Mouse (Mus musculus): ENCODE data around the gene Kirrel. TPM values are rescaled to one million over a fixed set of nuclear protein-coding genes. Genes with fewer than 3 reads are reported as not detected.

Gene Kirrel
- polyA plus RNA-seq, 1 experiment, result 19.6 TPM

GRCm38 (mm10) chr3:87079301-87079700 lies 95.2 kb downstream of the Kirrel start:
- DNase-seq (ENCODE audit: low read depth), result no peak

GRCm38 (mm10) chr3:87077681-87078080 lies 96.9 kb downstream of the Kirrel start:
- DNase-seq (ENCODE audit: low read depth), result no peak

DNA sequence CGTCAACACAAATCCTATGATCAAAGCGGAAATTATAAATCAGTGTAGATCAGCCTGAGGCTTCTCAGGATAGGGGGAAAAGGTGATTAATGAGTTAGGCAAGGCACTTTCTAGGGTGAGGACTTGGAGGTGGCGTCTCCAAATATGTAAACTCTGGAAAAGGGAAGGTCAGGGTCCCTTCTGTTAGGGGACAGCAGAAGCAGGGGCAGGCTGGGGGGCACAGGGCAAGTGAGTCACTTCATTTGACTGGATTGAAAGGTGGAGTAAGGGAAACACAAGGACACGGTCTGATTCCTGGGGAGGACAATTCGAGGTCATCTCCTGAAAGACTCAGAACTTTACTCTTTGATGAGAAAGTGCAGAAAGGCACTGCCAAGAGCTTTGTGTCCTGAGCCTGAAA lies 97.6 kb downstream of the Kirrel start:
- no peak for DNase-seq (ENCODE audit: low read depth)

- DNase-seq (ENCODE audit: low read depth), result no peak
Observed at GRCm38 (mm10) chr3:87076161-87076560, 98.4 kb downstream of the Kirrel start.

GRCm38 (mm10) chr3:87072612-87073515 lies 101.7 kb downstream of the Kirrel start:
- no peak for DNase-seq (ENCODE audit: low read depth)

DNA sequence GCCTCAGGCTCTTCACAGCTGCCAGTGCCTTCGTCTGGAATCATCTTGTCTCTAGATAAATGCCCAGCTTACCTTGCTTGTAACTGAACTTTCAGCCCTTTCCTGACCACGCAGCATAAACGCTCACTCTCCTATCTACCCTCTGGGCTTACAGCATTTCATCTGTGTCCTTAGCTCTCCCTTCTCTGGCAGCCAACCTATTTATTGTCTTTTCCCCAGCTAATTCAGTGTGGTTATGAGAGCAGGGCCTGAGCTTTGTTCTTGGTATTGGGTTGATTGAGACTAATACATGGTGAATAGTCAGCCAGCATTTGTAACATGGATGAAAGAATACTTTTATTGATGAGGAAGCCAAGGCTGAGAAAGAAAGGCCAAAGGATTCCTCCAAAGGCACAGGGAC lies 102.4 kb downstream of the Kirrel start:
- DNase-seq (ENCODE audit: low read depth), result no peak

DNA sequence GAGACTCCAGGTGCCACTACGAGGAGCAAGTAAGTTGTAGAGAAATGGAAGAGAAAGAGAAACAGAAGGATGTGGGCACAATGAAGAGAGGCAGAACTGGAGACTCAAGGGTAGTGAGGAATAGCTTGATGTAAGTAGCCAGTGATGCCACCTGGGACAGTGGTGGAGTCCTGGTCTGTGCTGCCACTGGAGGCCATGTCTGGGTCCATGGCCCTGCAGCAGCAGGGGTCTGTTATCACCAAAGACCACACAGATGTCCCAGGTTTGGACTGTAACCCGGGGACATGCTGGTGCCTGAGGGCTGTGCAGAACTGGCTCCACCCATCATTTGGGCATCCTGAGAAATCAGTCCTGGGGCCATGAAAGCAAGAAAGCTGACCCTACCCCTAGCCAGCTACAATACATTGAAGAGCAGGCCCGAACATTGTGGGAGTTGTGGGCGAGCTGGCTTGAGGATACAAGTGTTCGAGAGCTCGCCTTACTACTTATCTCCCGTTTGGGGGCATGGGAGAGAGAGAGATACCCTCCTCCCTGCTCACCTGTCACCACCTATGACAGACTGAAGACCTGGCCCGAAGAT lies 107.1 kb downstream of the Kirrel start:
- no peak for DNase-seq (ENCODE audit: low read depth)

GRCm38 (mm10) chr3:87053939-87054338 lies 120.6 kb downstream of the Kirrel start:
- DNase-seq (ENCODE audit: low read depth), result no peak

DNA sequence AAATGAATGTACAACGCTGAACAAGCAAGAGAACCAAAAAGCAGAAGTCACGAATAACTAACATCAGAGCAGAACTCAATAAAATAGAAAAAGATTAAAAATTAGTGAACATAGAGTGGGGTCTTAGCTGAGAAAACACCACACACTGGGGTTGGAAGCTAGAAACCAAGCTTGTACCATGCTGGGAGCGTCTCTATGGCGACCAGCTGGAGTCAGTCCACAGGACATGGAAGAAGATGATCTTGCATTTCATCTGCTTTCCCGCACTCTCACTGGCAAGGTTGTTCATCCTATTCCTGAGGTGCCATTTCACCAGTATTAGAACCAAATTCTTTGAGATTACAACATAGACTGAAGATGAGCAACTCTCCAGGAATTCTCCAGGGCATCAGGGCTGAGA lies 126.7 kb downstream of the Kirrel start:
- DNase-seq (ENCODE audit: low read depth), result no peak

- no peak for DNase-seq (ENCODE audit: low read depth)
Observed at GRCm38 (mm10) chr3:87041733-87042132, 132.8 kb downstream of the Kirrel start.

- DNase-seq (ENCODE audit: low read depth), result no peak
Observed at GRCm38 (mm10) chr3:87038500-87038899, 136.0 kb downstream of the Kirrel start.

DNA sequence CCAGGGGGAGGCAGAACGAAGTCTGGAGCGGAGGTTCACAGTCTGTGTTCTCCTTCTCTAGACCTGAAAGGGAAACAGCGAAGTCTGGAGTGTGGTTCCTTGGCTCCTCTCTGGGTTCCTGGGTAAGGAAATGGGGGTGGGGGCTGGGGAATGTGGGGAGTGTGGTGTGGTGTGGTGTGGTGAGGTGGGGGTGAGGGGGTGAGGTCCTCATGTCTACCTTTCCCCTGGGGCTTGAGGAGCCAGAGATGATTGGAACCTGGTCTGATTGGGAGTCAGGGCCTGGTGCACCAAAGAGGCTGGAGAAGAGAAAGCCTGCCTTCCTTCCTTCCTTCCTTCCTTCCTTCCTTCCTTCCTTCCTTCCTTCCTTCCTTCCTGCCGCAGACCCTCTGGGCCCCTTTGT lies 140.5 kb downstream of the Kirrel start:
- DNase-seq (ENCODE audit: low read depth), result no peak

- no peak for DNase-seq (ENCODE audit: low read depth)
Observed at GRCm38 (mm10) chr3:87033357-87033756, 141.2 kb downstream of the Kirrel start.

DNA sequence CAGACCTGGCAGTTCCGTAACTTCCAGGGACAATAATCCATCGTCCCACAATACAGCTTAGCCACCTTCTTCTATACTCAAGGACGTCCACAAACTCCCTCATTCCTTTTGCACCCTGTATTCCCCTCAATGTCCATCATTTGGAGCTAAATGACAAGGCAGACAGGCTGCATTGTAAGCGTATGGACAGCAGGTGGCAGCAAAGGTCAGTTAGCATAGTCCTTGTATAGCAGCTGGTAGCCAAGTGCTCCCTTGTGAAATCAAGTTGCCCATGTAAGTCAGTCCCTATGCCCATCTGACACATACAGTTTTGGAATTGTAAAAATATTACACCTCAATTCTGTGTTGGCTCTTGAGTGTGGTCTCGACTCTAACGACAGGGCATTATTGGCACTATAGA lies 143.7 kb downstream of the Kirrel start:
- DNase-seq (ENCODE audit: low read depth), result no peak

Other genes starting within 250 kb of the Kirrel start
- gene Cd1d1, start 175.3 kb downstream of the Kirrel start, polyA plus RNA-seq (2012; rRNA removed), result 181 and 333 TPM in 2 replicates
- 10.0 and 11.0 TPM in 2 replicates for gene Fcrls, start 89.0 kb upstream of the Kirrel start, polyA plus RNA-seq (2012; rRNA removed)
- gene Cd5l, start 183.1 kb upstream of the Kirrel start, polyA plus RNA-seq (2012; rRNA removed), result 1.8 and 1.9 TPM in 2 replicates
- gene Fcrl1, start 201.6 kb upstream of the Kirrel start, polyA plus RNA-seq (2012; rRNA removed), result 0.76 and 1.1 TPM in 2 replicates